Mouse (Mus musculus) ES-Bruce4 (cell line): ENCODE results near the gene Tmem139. TPM values are rescaled to one million over a fixed set of nuclear protein-coding genes. Genes with fewer than 3 reads are reported as not detected.
A peak's percentile ranks its signal among the peaks of the same experiment; 100 is the strongest.

Experiments
- H3K27ac ChIP-seq: 2 replicates; pipeline ENCODE4 v1.5.1; 2012; ENCODE audit warnings: low read length, inconsistent platforms; ENCODE audit not compliant: insufficient read depth
- H3K27me3 ChIP-seq: 2 replicates; pipeline ENCODE4 v1.6.1; 2012; ENCODE audit warnings: mild to moderate bottlenecking, low read length, inconsistent platforms; ENCODE audit not compliant: control insufficient read depth, poor library complexity, insufficient read depth, severe bottlenecking
- H3K36me3 ChIP-seq: 2 replicates; pipeline ENCODE4 v1.6.1; 2012; ENCODE audit warnings: inconsistent platforms, mild to moderate bottlenecking, low read length, moderate library complexity; ENCODE audit not compliant: control insufficient read depth, poor library complexity, insufficient read depth, severe bottlenecking
- H3K4me1 ChIP-seq: one replicate; pipeline ENCODE4 v1.8.1; 2011; ENCODE audit warnings: low read length; ENCODE audit not compliant: control insufficient read depth, insufficient read depth
- H3K4me3 ChIP-seq: 2 replicates; pipeline ENCODE4 v1.5.1; 2011; ENCODE audit warnings: low read depth, mild to moderate bottlenecking, low read length
- H3K9ac ChIP-seq: 2 replicates; pipeline ENCODE4 v1.6.1; 2012; ENCODE audit warnings: low read depth, mild to moderate bottlenecking, inconsistent platforms; ENCODE audit not compliant: poor library complexity, severe bottlenecking
- H3K9me3 ChIP-seq: replicated peaks from 2 replicates; pipeline ENCODE4 v1.6.1; 2012; ENCODE audit warnings: mild to moderate bottlenecking, low read length, inconsistent platforms; ENCODE audit not compliant: control insufficient read depth, poor library complexity, insufficient read depth, severe bottlenecking
- CTCF ChIP-seq: IDR thresholded peaks from one replicate; pipeline ENCODE4 v1.8.1; 2011; ENCODE audit warnings: low read depth, low read length
- EP300 ChIP-seq: IDR thresholded peaks from 2 replicates; pipeline ENCODE4 v1.6.1; 2011; ENCODE audit warnings: low read depth, low read length; ENCODE audit not compliant: insufficient read depth
- POLR2A ChIP-seq: IDR thresholded peaks from one replicate; pipeline ENCODE4 v1.8.1; 2011; ENCODE audit warnings: low read length; ENCODE audit not compliant: insufficient read depth
- polyA plus RNA-seq: library from polyadenylated mRNA; stranded (reverse); fragments of >200 nt; gene quantifications from 2 replicates; pipeline ENCODE4 v1.2.4, GENCODE M21; 2011; ENCODE audit warnings: low read depth; ENCODE audit not compliant: missing spikeins, insufficient read depth, insufficient read length

Gene Tmem139
- 1.9 and 2.1 TPM in 2 replicates for polyA plus RNA-seq

GRCm38 (mm10) chr6:42261524-42262170 is at the start of gene Tmem139:
Gene Tmem139, plus strand, starts transcription at chr6:42261970.
- Histone ChIP-seq H3K4me1 (peaks cover 3% of the 10 kb centered on the region), H3K4me3 (peak within 1 kb of the TSS; percentile 42), H3K36me3 (peaks cover 2% of the 10 kb centered on the region; the same call in 1 of the 2 replicates), H3K27ac (0 out of 2 replicates have a peak within 1 kb of the TSS, but pooled peaks have one; percentile 9), H3K9ac (peak within 1 kb of the TSS; percentile 10), H3K9me3 (no peaks in the 10 kb centered on the region), H3K27me3 (no peaks in the 10 kb centered on the region)
- TF ChIP-seq CTCF: no peak
- no peak for TF ChIP-seq EP300
- TF ChIP-seq POLR2A: no peak

DNA sequence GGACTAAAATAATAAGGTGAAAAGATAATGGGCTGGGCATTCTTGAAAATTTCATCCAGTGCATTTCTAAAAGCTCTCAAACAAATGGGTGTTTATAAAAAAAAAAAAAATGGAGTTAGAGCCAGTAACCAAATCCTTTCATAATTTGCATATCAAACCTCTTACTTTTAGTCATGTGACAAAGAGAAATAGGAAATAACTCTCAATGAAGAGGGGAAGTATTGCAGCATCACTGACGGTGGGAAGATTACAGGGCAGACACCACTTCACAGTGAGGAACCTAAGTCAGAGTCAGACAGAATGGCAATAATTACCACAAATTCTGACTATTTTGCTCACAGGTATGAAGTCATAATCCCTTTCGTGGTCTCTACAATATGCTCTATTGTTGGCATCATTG is 46.7 kb upstream of the Tmem139 start, which contains the start of gene Tas2r144:
TSS of gene Tas2r144 (plus strand) at position 301 of the 400 bp plus-strand sequence.
- Histone ChIP-seq H3K9me3 (no peaks in the 10 kb centered on the region; the same call in none of the 2 replicates), H3K27ac (no peak within 1 kb of the TSS), H3K9ac (no peak within 1 kb of the TSS), H3K4me3 (no peak within 1 kb of the TSS), H3K4me1 (no peaks in the 10 kb centered on the region), H3K36me3 (no peaks in the 10 kb centered on the region), H3K27me3 (no peaks in the 10 kb centered on the region; the same call in 1 of the 2 replicates)
- TF ChIP-seq CTCF (no peak), EP300 (no peak), POLR2A (no peak)

- no peaks in the 10 kb centered on the region for H3K36me3 ChIP-seq
- no peak overlapping the region for H3K4me3 ChIP-seq
- no peak overlapping the region for H3K27ac ChIP-seq
- H3K4me1 ChIP-seq: no peaks in the 10 kb centered on the region
- no peak overlapping the region for H3K9ac ChIP-seq
- no peaks in the 10 kb centered on the region; the same call in 1 of the 2 replicates for H3K27me3 ChIP-seq
- TF ChIP-seq CTCF (no peak), POLR2A (no peak), EP300 (no peak)
- H3K9me3 ChIP-seq: no peaks in the 10 kb centered on the region
Observed at GRCm38 (mm10) chr6:42222286-42222685, 39.5 kb upstream of the Tmem139 start.

GRCm38 (mm10) chr6:42225046-42225445 is 36.7 kb upstream of the Tmem139 start:
- H3K27ac ChIP-seq: no peak overlapping the region
- TF ChIP-seq POLR2A (no peak), CTCF (no peak), EP300 (no peak)
- no peak overlapping the region for H3K4me3 ChIP-seq
- no peaks in the 10 kb centered on the region for H3K4me1 ChIP-seq
- H3K27me3 ChIP-seq: no peaks in the 10 kb centered on the region
- H3K9ac ChIP-seq: no peak overlapping the region
- no peaks in the 10 kb centered on the region for H3K9me3 ChIP-seq
- no peaks in the 10 kb centered on the region for H3K36me3 ChIP-seq

GRCm38 (mm10) chr6:42227240-42228101 is 34.3 kb upstream of the Tmem139 start:
- H3K4me3 ChIP-seq: no peak overlapping the region
- no peak overlapping the region for H3K9ac ChIP-seq
- H3K9me3 ChIP-seq: no peaks in the 10 kb centered on the region
- TF ChIP-seq EP300 (no peak), POLR2A (no peak), CTCF (no peak)
- no peaks in the 10 kb centered on the region for H3K27me3 ChIP-seq
- no peaks in the 10 kb centered on the region for H3K4me1 ChIP-seq
- no peak overlapping the region for H3K27ac ChIP-seq
- H3K36me3 ChIP-seq: no peaks in the 10 kb centered on the region
